Mouse (Mus musculus) liver, adult 2 months (tissue): Measurements from ENCODE around the gene Grn. TPM values are rescaled to one million over a fixed set of nuclear protein-coding genes. Genes with fewer than 3 reads are reported as not detected.
A peak's percentile ranks its signal among the peaks of the same experiment; 100 is the strongest.

ENCODE experiments used
- DNase-seq: peaks from one replicate; pipeline ENCODE4 v3.0.0-alpha.2; 2011; ENCODE audit warnings: low read depth, low spot score; ENCODE audit errors: extremely low read depth
- H3K27ac ChIP-seq: fragments of 200-500 bp; replicated peaks from 2 replicates; pipeline ENCODE4 v1.5.1; 2012; ENCODE audit warnings: low read depth, mild to moderate bottlenecking, control low read depth, inconsistent platforms, low read length; ENCODE audit not compliant: insufficient read depth
- H3K27me3 ChIP-seq: fragments of 200-500 bp; 2 replicates; pipeline ENCODE4 v1.6.1; 2012; ENCODE audit warnings: mild to moderate bottlenecking, moderate library complexity, low read length, inconsistent platforms; ENCODE audit not compliant: control insufficient read depth, insufficient read depth
- H3K36me3 ChIP-seq: fragments of 200-500 bp; 2 replicates; pipeline ENCODE4 v1.6.1; 2012; ENCODE audit warnings: low read length, inconsistent platforms; ENCODE audit not compliant: control insufficient read depth, insufficient read depth
- H3K4me1 ChIP-seq: fragments of 200-500 bp; 2 replicates; pipeline ENCODE4 v1.6.1; 2011; ENCODE audit warnings: low read length; ENCODE audit not compliant: control insufficient read depth, insufficient read depth
- H3K4me3 ChIP-seq: fragments of 200-500 bp; 2 replicates; pipeline ENCODE4 v1.5.1; 2011; ENCODE audit warnings: low read depth, mild to moderate bottlenecking, control low read depth, low read length, moderate library complexity; ENCODE audit not compliant: insufficient read depth
- H3K79me2 ChIP-seq: fragments of 200-500 bp; 2 replicates; pipeline ENCODE4 v1.6.1; 2012; ENCODE audit warnings: inconsistent platforms, mild to moderate bottlenecking, low read length, moderate library complexity; ENCODE audit not compliant: control insufficient read depth, insufficient read depth
- H3K9ac ChIP-seq: fragments of 200-500 bp; 2 replicates; pipeline ENCODE4 v1.6.1; 2012; ENCODE audit warnings: low read depth, mild to moderate bottlenecking, control low read depth, inconsistent platforms, low read length
- CTCF ChIP-seq: fragments of 200-500 bp; IDR thresholded peaks from 2 replicates; pipeline ENCODE4 v1.5.1; 2011; ENCODE audit warnings: low read depth, low read length, control low read depth
- POLR2A ChIP-seq: fragments of 200-500 bp; IDR thresholded peaks from 2 replicates; pipeline ENCODE4 v1.6.1; 2011; ENCODE audit warnings: low read length, control low read depth; ENCODE audit not compliant: insufficient read depth; ENCODE audit errors: extremely low read depth
- WGBS: fragments of 180-500 bp; shearing (Covaris S2); methylation state at CpG from one replicate; pipeline ENCODE4 v1.1.7; 2018; 5-methylcytosine and 5-hydroxymethylcytosine counted together
- polyA plus RNA-seq: library from polyadenylated mRNA; depleted of rRNA; stranded (reverse); fragments of >200 nt; gene quantifications from 2 replicates; pipeline ENCODE4 v1.2.3, GENCODE M21; 2012
- total RNA-seq: library from RNA; depleted of rRNA; stranded (reverse); fragments of >200 nt; gene quantifications from 2 replicates; pipeline ENCODE4 v1.2.3, GENCODE M21; 2014

Grn gene
- total and polyA plus RNA-seq, 2 experiments = 53.7 to 155 TPM

GRCm38 (mm10) chr11:102435754-102436470, 5.8 kb downstream of the Grn start:
- TF ChIP-seq POLR2A = no peak
- no peak for TF ChIP-seq CTCF
- Histone ChIP-seq H3K27me3 (no peaks in the 10 kb centered on the region), H3K4me3 (no peak overlapping the region), H3K4me1 (peaks cover 16% of the 10 kb centered on the region), H3K27ac (no peak overlapping the region), H3K36me3 (peaks cover 11% of the 10 kb centered on the region; the same call in 1 of the 2 replicates), H3K9ac (no peak overlapping the region), H3K79me2 (no peaks in the 10 kb centered on the region; the same call in 1 of the 2 replicates)
- WGBS = 89% methylated on average over 18 of the region's 18 CpGs
- DNase-seq = no peak

GRCm38 (mm10) chr11:102436471-102436790, 6.3 kb downstream of the Grn start:
- H3K36me3 ChIP-seq = peaks cover 11% of the 10 kb centered on the region; the same call in 1 of the 2 replicates
- no peak overlapping the region for H3K27ac ChIP-seq
- TF ChIP-seq CTCF (no peak), POLR2A (no peak)
- no peak for DNase-seq
- H3K27me3 ChIP-seq = no peaks in the 10 kb centered on the region
- no peak overlapping the region for H3K9ac ChIP-seq
- 85% methylated on average over 10 of the region's 10 CpGs for WGBS
- H3K4me1 ChIP-seq = peaks cover 13% of the 10 kb centered on the region
- H3K79me2 ChIP-seq = no peaks in the 10 kb centered on the region; the same call in 1 of the 2 replicates
- H3K4me3 ChIP-seq = no peak overlapping the region

GRCm38 (mm10) chr11:102437120-102438061, 7.3 kb downstream of the Grn start:
- Histone ChIP-seq H3K36me3 (peaks cover 11% of the 10 kb centered on the region; the same call in 1 of the 2 replicates), H3K27ac (no peak overlapping the region), H3K4me1 (peaks cover 11% of the 10 kb centered on the region), H3K4me3 (peak overlapping the region; percentile 51; the same call in 1 of the 2 replicates), H3K27me3 (no peaks in the 10 kb centered on the region), H3K9ac (peak overlapping the region; percentile 77), H3K79me2 (no peaks in the 10 kb centered on the region; the same call in 1 of the 2 replicates)
- WGBS = 38% methylated on average over 87 of the region's 87 CpGs
- no peak for TF ChIP-seq POLR2A
- TF ChIP-seq CTCF = peak; percentile 59
- DNase-seq = peak; percentile 45

- no peaks in the 10 kb centered on the region for H3K27me3 ChIP-seq
Measured at GRCm38 (mm10) chr11:102438212-102439092, 8.3 kb downstream of the Grn start.

More at GRCm38 (mm10) chr11:102438212-102439092, 8.3 kb downstream of the Grn start:
- Histone ChIP-seq H3K9ac (peak overlapping the region; percentile 77), H3K4me1 (peaks cover 6% of the 10 kb centered on the region), H3K79me2 (no peaks in the 10 kb centered on the region; the same call in 1 of the 2 replicates), H3K27ac (no peak overlapping the region), H3K4me3 (peak overlapping the region; percentile 51), H3K36me3 (peaks cover 11% of the 10 kb centered on the region; the same call in 1 of the 2 replicates)
- WGBS = 18% methylated on average over 77 of the region's 77 CpGs
- TF ChIP-seq CTCF (peak; percentile 78), POLR2A (no peak)
- no peak for DNase-seq
